Mouse (Mus musculus): ENCODE results near the gene Robo2. TPM values are rescaled to one million over a fixed set of nuclear protein-coding genes. Genes with fewer than 3 reads are reported as not detected.

Gene Robo2
- total and polyA plus RNA-seq, 2 experiments from 2014 or later, result 1.7 to 10.6 TPM

GRCm38 (mm10) chr16:74272993-74273392 lies 138.6 kb downstream of the Robo2 start:
- ATAC-seq (ENCODE audit: insufficient read depth, low read depth) (no peak), DNase-seq (ENCODE audit: low spot score) (no peak)
- Histone ChIP-seq H3K4me2 (ENCODE audit: low read depth, low read length) (no peak overlapping the region), H3K36me3 (replicated peaks; ENCODE audit: control insufficient read depth, insufficient read depth, low read length) (no peaks in the 10 kb centered on the region), H3K9ac (replicated peaks; ENCODE audit: low read depth, low read length) (no peak overlapping the region), H3K4me1 (ENCODE audit: control insufficient read depth, insufficient read depth) (no peaks in the 10 kb centered on the region), H3K27me3 (ENCODE audit: control insufficient read depth, insufficient read depth, low read length) (no peaks in the 10 kb centered on the region), H3K27ac (ENCODE audit: low read depth) (no peak overlapping the region), H3K9me3 (replicated peaks; ENCODE audit: control insufficient read depth, low read length) (no peaks in the 10 kb centered on the region), H3K4me3 (ENCODE audit: low read depth, low read length) (no peak overlapping the region)
- TF ChIP-seq CTCF (IDR thresholded peaks at IDR 0.05; ENCODE audit: low read depth) (no peak), EP300 (IDR thresholded peaks at IDR 0.05; ENCODE audit: low read depth) (no peak)
- WGBS, result 48% methylated on average over 4 of the region's 4 CpGs

- 86% methylated on average over 2 of the region's 2 CpGs for WGBS
- DNase-seq (ENCODE audit: low spot score), result no peak
- no peaks in the 10 kb centered on the region for H3K4me1 ChIP-seq (ENCODE audit: control insufficient read depth, insufficient read depth)
- H3K9ac ChIP-seq (replicated peaks; ENCODE audit: low read depth, low read length), result no peak overlapping the region
- no peaks in the 10 kb centered on the region for H3K27me3 ChIP-seq (ENCODE audit: control insufficient read depth, insufficient read depth, low read length)
- no peaks in the 10 kb centered on the region for H3K36me3 ChIP-seq (replicated peaks; ENCODE audit: control insufficient read depth, insufficient read depth, low read length)
- no peak for TF ChIP-seq CTCF (IDR thresholded peaks at IDR 0.05; ENCODE audit: low read depth)
- no peak for TF ChIP-seq EP300 (IDR thresholded peaks at IDR 0.05; ENCODE audit: low read depth)
- H3K9me3 ChIP-seq (replicated peaks; ENCODE audit: control insufficient read depth, low read length), result no peaks in the 10 kb centered on the region
- no peak overlapping the region for H3K4me2 ChIP-seq (ENCODE audit: low read depth, low read length)
- no peak overlapping the region for H3K4me3 ChIP-seq (ENCODE audit: low read depth, low read length)
- ATAC-seq (ENCODE audit: insufficient read depth, low read depth), result no peak
- no peak overlapping the region for H3K27ac ChIP-seq (ENCODE audit: low read depth)
Observed at GRCm38 (mm10) chr16:74258241-74258640, 153.4 kb downstream of the Robo2 start.

DNA sequence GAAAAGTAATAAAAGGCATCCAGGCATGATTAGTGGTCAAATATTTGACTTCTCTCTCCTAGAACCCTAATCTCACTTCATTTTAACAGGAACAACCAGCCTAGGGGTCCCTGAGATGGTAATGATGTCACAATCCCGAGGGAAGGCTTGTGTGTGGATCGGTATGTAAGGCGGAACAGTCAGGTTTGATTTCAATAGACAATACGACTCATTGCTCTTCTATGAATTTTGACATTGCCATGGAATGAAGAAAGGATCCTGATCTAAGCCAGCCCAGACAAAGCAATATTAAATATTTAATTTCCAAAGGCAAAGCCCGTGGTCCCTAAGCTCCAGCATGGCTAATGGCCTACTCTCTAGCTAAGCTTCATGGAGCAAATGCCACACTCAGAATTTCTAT lies 167.2 kb downstream of the Robo2 start:
- WGBS, result 85% methylated on average over 5 of the region's 5 CpGs

GRCm38 (mm10) chr16:74241534-74241933 lies 170.1 kb downstream of the Robo2 start:
- Histone ChIP-seq H3K4me2 (ENCODE audit: low read depth, low read length) (no peak overlapping the region), H3K4me1 (ENCODE audit: control insufficient read depth, insufficient read depth) (no peaks in the 10 kb centered on the region), H3K9ac (replicated peaks; ENCODE audit: low read depth, low read length) (no peak overlapping the region), H3K27ac (ENCODE audit: low read depth) (no peak overlapping the region), H3K27me3 (ENCODE audit: control insufficient read depth, insufficient read depth, low read length) (no peaks in the 10 kb centered on the region), H3K9me3 (replicated peaks; ENCODE audit: control insufficient read depth, low read length) (no peaks in the 10 kb centered on the region), H3K4me3 (ENCODE audit: low read depth, low read length) (no peak overlapping the region), H3K36me3 (replicated peaks; ENCODE audit: control insufficient read depth, insufficient read depth, low read length) (no peaks in the 10 kb centered on the region)
- DNase-seq (ENCODE audit: low spot score), result no peak
- WGBS, result 62% methylated on average over 1 of the region's 1 CpGs
- TF ChIP-seq CTCF (IDR thresholded peaks at IDR 0.05; ENCODE audit: low read depth) (no peak), EP300 (IDR thresholded peaks at IDR 0.05; ENCODE audit: low read depth) (no peak)
- ATAC-seq (ENCODE audit: insufficient read depth, low read depth), result no peak

More for the DNA sequence above, 167.2 kb downstream of the Robo2 start:
- ATAC-seq (ENCODE audit: insufficient read depth, low read depth) (no peak), DNase-seq (ENCODE audit: low spot score) (no peak)
- Histone ChIP-seq H3K4me1 (ENCODE audit: control insufficient read depth, insufficient read depth) (no peaks in the 10 kb centered on the region), H3K9ac (replicated peaks; ENCODE audit: low read depth, low read length) (no peak overlapping the region), H3K36me3 (replicated peaks; ENCODE audit: control insufficient read depth, insufficient read depth, low read length) (no peaks in the 10 kb centered on the region), H3K27ac (ENCODE audit: low read depth) (no peak overlapping the region), H3K4me3 (ENCODE audit: low read depth, low read length) (no peak overlapping the region), H3K4me2 (ENCODE audit: low read depth, low read length) (no peak overlapping the region), H3K9me3 (replicated peaks; ENCODE audit: control insufficient read depth, low read length) (no peaks in the 10 kb centered on the region), H3K27me3 (ENCODE audit: control insufficient read depth, insufficient read depth, low read length) (no peaks in the 10 kb centered on the region)
- TF ChIP-seq EP300 (IDR thresholded peaks at IDR 0.05; ENCODE audit: low read depth), result no peak
- no peak for TF ChIP-seq CTCF (IDR thresholded peaks at IDR 0.05; ENCODE audit: low read depth)

DNA sequence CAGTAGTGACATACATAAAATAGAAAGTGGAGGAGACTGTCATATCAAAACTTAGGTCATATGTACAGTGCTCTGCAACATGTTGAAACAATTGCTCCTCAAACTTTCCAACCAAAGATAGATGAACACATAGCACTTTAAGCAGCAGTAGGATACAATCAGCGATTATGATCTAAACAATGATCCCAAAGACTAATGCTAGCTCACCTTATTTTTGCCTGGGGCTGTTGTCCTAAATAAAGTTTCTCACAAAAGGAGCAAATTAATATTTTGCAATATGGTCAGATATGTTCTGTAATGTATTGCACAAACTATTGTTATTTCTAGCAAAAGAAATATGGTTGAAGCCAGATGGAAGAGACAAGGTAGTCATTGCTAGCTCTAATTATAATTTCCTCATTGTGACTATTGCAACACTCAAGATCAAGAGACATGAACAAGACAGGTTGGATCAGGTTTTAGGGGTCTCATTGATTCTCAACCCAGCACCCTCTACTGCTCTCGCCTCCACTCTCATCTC lies 174.2 kb downstream of the Robo2 start:
- no peaks in the 10 kb centered on the region for H3K27me3 ChIP-seq (ENCODE audit: control insufficient read depth, insufficient read depth, low read length)
- H3K27ac ChIP-seq (ENCODE audit: low read depth), result no peak overlapping the region
- 85% methylated on average over 2 of the region's 2 CpGs for WGBS
- H3K4me3 ChIP-seq (ENCODE audit: low read depth, low read length), result no peak overlapping the region
- no peak for ATAC-seq (ENCODE audit: insufficient read depth, low read depth)
- no peaks in the 10 kb centered on the region for H3K36me3 ChIP-seq (replicated peaks; ENCODE audit: control insufficient read depth, insufficient read depth, low read length)
- no peaks in the 10 kb centered on the region for H3K9me3 ChIP-seq (replicated peaks; ENCODE audit: control insufficient read depth, low read length)
- TF ChIP-seq CTCF (IDR thresholded peaks at IDR 0.05; ENCODE audit: low read depth) (no peak), EP300 (IDR thresholded peaks at IDR 0.05; ENCODE audit: low read depth) (no peak)
- H3K9ac ChIP-seq (replicated peaks; ENCODE audit: low read depth, low read length), result no peak overlapping the region
- no peaks in the 10 kb centered on the region for H3K4me1 ChIP-seq (ENCODE audit: control insufficient read depth, insufficient read depth)
- no peak for DNase-seq (ENCODE audit: low spot score)
- no peak overlapping the region for H3K4me2 ChIP-seq (ENCODE audit: low read depth, low read length)

DNA sequence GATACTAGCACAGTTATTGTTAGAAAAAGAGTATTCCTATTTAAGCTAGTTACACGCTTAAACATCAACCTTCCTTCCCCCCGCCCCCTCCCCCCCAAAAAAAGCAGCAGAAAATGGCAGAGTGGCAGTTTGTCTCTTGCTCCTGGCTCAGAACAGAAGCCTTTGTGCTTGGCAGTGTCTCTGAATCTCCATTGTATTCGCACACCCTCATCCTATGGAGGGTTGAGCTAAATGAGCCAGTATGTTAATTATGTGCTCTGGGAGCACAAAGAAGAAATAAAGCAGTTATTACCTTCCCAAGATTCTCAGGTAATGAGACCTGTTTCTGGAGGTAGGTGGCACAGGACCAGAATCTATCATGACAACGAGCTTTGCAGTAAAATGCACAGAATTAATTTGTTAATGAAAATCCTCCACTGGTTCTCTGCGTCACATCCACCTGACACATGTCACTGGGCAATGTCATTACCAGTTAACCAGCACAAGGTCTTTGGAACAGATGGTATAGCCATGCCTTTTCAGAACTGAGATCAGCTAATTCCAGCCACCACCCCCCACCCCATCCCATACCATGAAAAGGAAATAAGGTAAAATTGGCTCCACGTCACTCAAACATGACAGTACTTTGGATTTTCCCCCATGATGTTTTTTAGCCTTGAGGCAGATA lies 177.1 kb downstream of the Robo2 start:
- Histone ChIP-seq H3K9ac (replicated peaks; ENCODE audit: low read depth, low read length) (no peak overlapping the region), H3K36me3 (replicated peaks; ENCODE audit: control insufficient read depth, insufficient read depth, low read length) (no peaks in the 10 kb centered on the region), H3K4me1 (ENCODE audit: control insufficient read depth, insufficient read depth) (no peaks in the 10 kb centered on the region), H3K27ac (ENCODE audit: low read depth) (no peak overlapping the region), H3K9me3 (replicated peaks; ENCODE audit: control insufficient read depth, low read length) (no peaks in the 10 kb centered on the region), H3K4me3 (ENCODE audit: low read depth, low read length) (no peak overlapping the region), H3K27me3 (ENCODE audit: control insufficient read depth, insufficient read depth, low read length) (no peaks in the 10 kb centered on the region), H3K4me2 (ENCODE audit: low read depth, low read length) (no peak overlapping the region)
- no peak for DNase-seq (ENCODE audit: low spot score)
- 81% methylated on average over 6 of the region's 6 CpGs for WGBS
- TF ChIP-seq CTCF (IDR thresholded peaks at IDR 0.05; ENCODE audit: low read depth) (no peak), EP300 (IDR thresholded peaks at IDR 0.05; ENCODE audit: low read depth) (no peak)
- ATAC-seq (ENCODE audit: insufficient read depth, low read depth), result no peak

Measured in heart, postnatal 0 days (tissue).